Mouse (Mus musculus) heart, postnatal 0 days (tissue): ENCODE measurements at regions not wholly inside any gene's neighbourhood (a gene's known extent, or its start where the extent isn't known, plus 50 kb on each side); places are given as distances from the start of the nearest gene placed in this dataset.

ENCODE experiments used
- CTCF ChIP-seq: IDR thresholded peaks from 2 replicates; pipeline ENCODE4 v1.5.1; 2016; ENCODE audit warnings: antibody characterized with exemption, control low read depth, low read depth
- EP300 ChIP-seq: IDR thresholded peaks from 2 replicates; pipeline ENCODE4 v1.6.1; 2016; ENCODE audit warnings: antibody characterized with exemption, low read depth

DNA sequence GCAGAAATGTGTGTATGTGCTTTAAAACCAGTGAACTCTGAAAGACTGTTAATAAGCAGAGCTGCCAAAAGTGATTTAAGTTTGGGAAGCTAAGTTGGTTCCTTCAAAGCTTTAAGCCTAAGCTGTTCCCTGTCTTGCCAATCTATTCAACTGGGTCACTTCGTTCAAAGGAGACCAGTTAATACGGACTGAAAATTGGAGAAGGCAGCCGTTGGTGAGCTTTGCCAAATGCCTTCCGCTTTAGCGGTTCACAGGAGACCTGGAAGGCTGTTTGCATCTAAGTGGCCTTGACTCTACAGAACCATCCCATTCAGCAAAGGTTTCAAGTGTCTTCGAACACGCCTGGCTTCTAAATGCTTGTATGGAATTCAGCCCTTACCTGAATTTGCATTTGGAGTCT is 68.2 kb upstream of the Mkln1 start:
- TF ChIP-seq CTCF (no peak), EP300 (no peak)
